Mouse (Mus musculus): ENCODE measurements around the gene Cd37.

DNA sequence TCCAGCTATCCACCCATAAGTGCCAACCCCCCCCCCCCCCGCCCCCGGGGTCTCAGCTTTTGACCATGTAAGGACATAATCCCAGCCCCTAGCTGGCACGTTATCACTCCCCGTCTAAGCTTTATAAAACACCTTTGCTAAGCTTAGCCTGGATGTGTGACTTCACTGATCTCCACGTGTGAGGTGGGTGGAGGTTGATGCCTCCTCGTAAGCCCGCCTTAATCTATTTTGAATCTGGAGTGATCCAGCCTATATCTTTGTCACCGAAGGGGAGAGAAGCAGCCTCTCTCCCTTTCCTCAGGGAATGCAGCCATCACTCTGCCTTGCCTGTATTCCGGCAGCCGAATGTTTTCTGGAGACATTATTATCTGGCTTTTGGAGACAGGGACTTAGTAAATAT is 36.3 kb downstream of the Cd37 start:
- TF ChIP-seq CTCF (IDR thresholded peaks at IDR 0.05; ENCODE audit: borderline replicate concordance, control insufficient read depth, extremely low read depth, insufficient read depth, low read length, poor library complexity) (no peak), POLR2A (IDR thresholded peaks at IDR 0.05; ENCODE audit: control insufficient read depth, extremely low read depth, insufficient read depth, low read length, poor library complexity) (no peak)
